Mouse (Mus musculus) kidney, postnatal 0 days (tissue): ENCODE measurements around the gene Gm11992. TPM values are rescaled to one million over a fixed set of nuclear protein-coding genes. Genes with fewer than 3 reads are reported as not detected.

Experiments
- ATAC-seq: fragments of 200-750 bp; cut with Nextera tagmentation; replicated peaks from 2 replicates; pipeline ENCODE4 v1.8.0; 2017; ENCODE audit warnings: low read depth, moderate number of reproducible peaks, moderate TSS enrichment, moderate library complexity; ENCODE audit not compliant: low FRiP score
- DNase-seq: peaks from one replicate; pipeline ENCODE4 v3.0.0-alpha.2; 2016; ENCODE audit warnings: low spot score
- H3K27ac ChIP-seq: fragments of 300-500 bp; sonication (generic); 2 replicates; pipeline ENCODE4 v1.5.1; 2014; ENCODE audit warnings: mild to moderate bottlenecking
- H3K27me3 ChIP-seq: fragments of 300-500 bp; sonication (generic); 2 replicates; pipeline ENCODE4 v1.6.1; 2014; ENCODE audit warnings: low read length, mixed read lengths; ENCODE audit not compliant: insufficient read depth
- H3K36me3 ChIP-seq: fragments of 300-500 bp; sonication (generic); 2 replicates; pipeline ENCODE4 v1.6.1; 2014; ENCODE audit warnings: low read length, mixed read lengths; ENCODE audit not compliant: insufficient read depth
- H3K4me1 ChIP-seq: fragments of 300-500 bp; sonication (generic); replicated peaks from 2 replicates; pipeline ENCODE4 v1.6.1; 2014; ENCODE audit warnings: antibody characterized with exemption, low read length, mixed read lengths; ENCODE audit not compliant: insufficient read depth
- H3K4me2 ChIP-seq: fragments of 300-500 bp; sonication (generic); 2 replicates; pipeline ENCODE4 v1.6.1; 2014; ENCODE audit warnings: mild to moderate bottlenecking, low read length, moderate library complexity, mixed read lengths
- H3K4me3 ChIP-seq: fragments of 300-500 bp; sonication (generic); replicated peaks from 2 replicates; pipeline ENCODE4 v1.5.1; 2014; ENCODE audit warnings: low read depth, low read length
- H3K9ac ChIP-seq: fragments of 300-500 bp; sonication (generic); 2 replicates; pipeline ENCODE4 v1.6.1; 2014; ENCODE audit warnings: low read depth, low read length
- H3K9me3 ChIP-seq: fragments of 300-500 bp; sonication (generic); replicated peaks from 2 replicates; pipeline ENCODE4 v1.6.1; 2016; ENCODE audit warnings: low read length, inconsistent platforms, mixed read lengths
- CTCF ChIP-seq: IDR thresholded peaks from 2 replicates; pipeline ENCODE4 v1.5.1; 2016; ENCODE audit warnings: antibody characterized with exemption, low read depth, mild to moderate bottlenecking, moderate library complexity
- WGBS: fragments of 180-500 bp; shearing (Covaris S2); extraction: QIAGEN DNeasy Blood & Tissue Kit; methylation state at CpG from one replicate; pipeline ENCODE4 v1.1.7; 2014; 5-methylcytosine and 5-hydroxymethylcytosine counted together
- polyA plus RNA-seq: library from polyadenylated mRNA; unstranded; fragments of >200 nt; fragmentation: Nextera tagmentation; extraction: Ambion mirVana; gene quantifications from 2 replicates; pipeline ENCODE4 v1.2.1, GENCODE M21; 2015

The Gm11992 gene
- polyA plus RNA-seq, 1 experiment from 2014 or later: 12.7 TPM

DNA sequence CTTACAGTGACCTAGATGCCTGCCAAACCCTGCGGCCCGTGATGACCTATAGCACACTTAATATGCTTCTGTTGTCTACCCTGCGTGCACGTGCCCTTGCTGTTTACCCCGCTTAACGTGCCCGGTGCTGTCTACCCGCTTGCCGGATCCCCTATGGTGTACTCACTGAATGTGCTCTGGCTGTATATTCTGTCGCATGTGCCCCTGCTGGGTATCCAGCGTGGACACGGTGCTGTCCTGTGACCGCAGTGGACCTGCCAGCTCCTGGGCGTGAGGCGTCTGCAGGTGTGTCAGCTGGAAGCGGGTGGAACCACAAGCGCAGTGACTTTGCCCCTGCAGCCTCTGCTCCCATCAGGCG, 288 bp downstream of the Gm11992 start, which contains the start of gene Sun3:
TSS of gene Sun3 (minus strand) at position 289 of the 358 bp plus-strand sequence.
- Histone ChIP-seq H3K27ac (peak within 1 kb of the TSS; percentile 57; the same call in 1 of the 2 replicates), H3K27me3 (no peaks in the 10 kb centered on the region), H3K36me3 (no peaks in the 10 kb centered on the region), H3K9me3 (no peaks in the 10 kb centered on the region), H3K4me2 (peak within 1 kb of the TSS; percentile 92), H3K4me1 (0 out of 2 replicates have a peak, but pooled peaks cover 4% of the 10 kb centered on the region), H3K4me3 (peak within 1 kb of the TSS; percentile 47), H3K9ac (peak within 1 kb of the TSS; percentile 35; the same call in 1 of the 2 replicates)
- 1% methylated on average over 18 of the region's 18 CpGs for WGBS
- DNase-seq (peak; percentile 6), ATAC-seq (no peak; the same call in 1 of the 2 replicates)
- TF ChIP-seq CTCF: no peak

DNA sequence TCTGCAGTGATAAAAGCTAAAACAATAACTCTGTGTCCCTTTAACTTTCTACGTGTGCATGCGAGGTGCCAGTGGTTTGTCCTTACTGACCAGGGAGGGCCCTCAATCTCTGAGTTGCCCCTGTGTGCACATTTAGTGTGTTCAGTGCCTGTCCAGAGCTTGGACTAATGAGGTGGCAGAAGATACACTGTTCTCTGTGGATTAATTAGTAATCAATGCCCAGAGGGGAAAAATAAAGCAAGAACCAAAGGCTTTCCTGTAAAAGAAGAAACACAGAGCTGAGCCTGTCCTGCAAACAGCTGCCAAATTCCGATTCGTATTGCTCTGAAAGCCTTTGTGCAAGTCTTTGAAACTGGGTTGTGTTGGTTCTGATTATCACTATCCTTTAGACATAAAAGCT, 1.8 kb downstream of the Gm11992 start:
- H3K36me3 ChIP-seq: no peaks in the 10 kb centered on the region
- WGBS: 74% methylated on average over 4 of the region's 4 CpGs
- ATAC-seq: no peak
- H3K9me3 ChIP-seq: no peaks in the 10 kb centered on the region
- 0 out of 2 replicates have a peak, but pooled peaks cover 4% of the 10 kb centered on the region for H3K4me1 ChIP-seq
- no peak overlapping the region for H3K4me3 ChIP-seq
- H3K27ac ChIP-seq: no peak overlapping the region
- TF ChIP-seq CTCF: no peak
- DNase-seq: no peak
- no peak overlapping the region for H3K4me2 ChIP-seq
- H3K9ac ChIP-seq: no peak overlapping the region
- no peaks in the 10 kb centered on the region for H3K27me3 ChIP-seq

DNA sequence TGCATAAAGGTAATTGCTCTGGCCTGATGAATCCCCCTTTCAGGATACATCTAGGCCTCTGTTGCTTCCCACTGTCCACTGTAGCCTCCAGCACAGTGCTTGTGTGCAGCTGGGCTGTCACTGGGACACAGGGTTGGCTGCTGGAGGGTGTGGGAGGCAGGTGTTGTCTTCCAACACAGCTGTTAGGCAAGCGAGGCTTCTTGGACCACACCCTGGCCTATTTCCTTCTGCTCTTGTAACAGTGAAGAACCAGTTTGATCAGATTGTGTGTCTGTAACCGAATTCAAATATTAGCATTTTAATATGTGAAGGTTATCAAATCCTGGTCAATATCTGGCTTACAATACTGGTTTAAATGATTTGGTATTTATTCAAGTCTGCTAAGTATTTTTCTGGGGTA, 3.5 kb downstream of the Gm11992 start:
- no peak for TF ChIP-seq CTCF
- Histone ChIP-seq H3K9me3 (no peaks in the 10 kb centered on the region), H3K27ac (no peak overlapping the region), H3K4me2 (no peak overlapping the region), H3K4me3 (no peak overlapping the region), H3K27me3 (no peaks in the 10 kb centered on the region), H3K9ac (no peak overlapping the region), H3K36me3 (no peaks in the 10 kb centered on the region), H3K4me1 (0 out of 2 replicates have a peak, but pooled peaks cover 4% of the 10 kb centered on the region)
- DNase-seq (no peak), ATAC-seq (no peak)
- WGBS: 58% methylated on average over 2 of the region's 2 CpGs

DNA sequence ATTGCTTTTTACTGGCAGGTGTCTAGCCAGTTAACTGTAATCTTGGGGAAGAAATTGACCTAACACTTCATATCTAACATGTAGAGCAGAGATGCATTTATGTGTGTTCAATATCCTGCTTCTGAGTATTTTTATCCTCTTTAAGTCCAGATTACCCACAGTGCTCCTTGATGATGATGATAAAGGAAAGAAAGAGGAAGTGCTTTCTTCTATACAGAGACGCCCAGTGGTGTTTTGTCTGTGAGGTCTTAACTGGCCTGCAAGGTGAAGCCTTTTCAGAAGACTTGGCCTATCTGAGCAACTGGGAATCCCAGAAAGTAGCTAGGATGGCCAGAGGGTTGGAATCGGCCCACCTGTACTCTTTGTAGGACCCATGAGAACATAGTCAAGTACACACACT, 8.5 kb downstream of the Gm11992 start:
- Histone ChIP-seq H3K4me2 (no peak overlapping the region), H3K9me3 (no peaks in the 10 kb centered on the region), H3K36me3 (no peaks in the 10 kb centered on the region), H3K9ac (no peak overlapping the region), H3K4me3 (no peak overlapping the region), H3K27me3 (no peaks in the 10 kb centered on the region), H3K27ac (no peak overlapping the region), H3K4me1 (no peaks in the 10 kb centered on the region)
- TF ChIP-seq CTCF: no peak
- WGBS: 87% methylated on average over 2 of the region's 2 CpGs
- ATAC-seq (no peak), DNase-seq (no peak)

DNA sequence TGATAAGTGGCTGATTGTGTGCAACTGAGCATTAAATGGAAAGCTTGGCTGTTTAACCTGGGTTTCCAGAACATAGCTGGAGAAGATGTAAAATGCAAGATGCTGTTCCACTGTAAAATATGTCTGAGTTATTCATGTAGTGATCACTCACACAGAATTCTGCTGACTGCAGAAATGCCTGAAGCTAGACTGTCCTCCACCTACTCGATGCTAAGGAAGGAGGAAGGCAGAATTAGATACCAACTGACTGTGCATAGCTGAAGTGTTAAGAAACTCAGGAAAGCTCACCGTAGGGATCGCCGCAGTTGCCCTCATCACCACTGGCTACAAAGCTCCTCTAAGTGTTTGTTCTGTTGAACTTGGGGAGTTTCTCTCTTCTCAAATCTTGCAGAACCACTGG, 9.3 kb downstream of the Gm11992 start:
- no peak for DNase-seq
- ATAC-seq: no peak
- WGBS: 83% methylated on average over 4 of the region's 4 CpGs
- TF ChIP-seq CTCF: no peak
- no peak overlapping the region for H3K27ac ChIP-seq
- no peak overlapping the region for H3K4me2 ChIP-seq
- H3K9ac ChIP-seq: no peak overlapping the region
- H3K4me1 ChIP-seq: no peaks in the 10 kb centered on the region
- no peaks in the 10 kb centered on the region for H3K9me3 ChIP-seq
- no peaks in the 10 kb centered on the region for H3K36me3 ChIP-seq
- H3K4me3 ChIP-seq: no peak overlapping the region
- no peaks in the 10 kb centered on the region for H3K27me3 ChIP-seq

DNA sequence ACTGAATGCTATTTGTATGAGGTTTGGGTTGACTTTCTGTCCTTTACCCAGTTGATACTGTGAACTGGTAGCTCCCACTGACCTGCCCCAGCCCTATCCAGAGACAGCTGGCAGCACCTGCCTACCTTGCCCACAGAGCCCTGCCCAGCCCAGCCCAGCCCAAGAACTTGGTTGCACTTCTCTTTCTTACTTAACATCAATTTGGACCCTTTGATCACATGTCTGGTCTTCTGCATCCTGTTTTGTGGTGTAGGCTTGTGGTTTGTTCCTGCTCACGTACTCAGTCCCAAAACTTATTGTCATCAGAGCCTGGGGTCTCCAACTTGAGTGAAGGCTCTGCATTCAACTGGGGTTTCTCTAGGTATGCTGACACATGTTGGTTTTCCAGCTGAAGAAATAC, 11.6 kb downstream of the Gm11992 start:
- Histone ChIP-seq H3K36me3 (no peaks in the 10 kb centered on the region), H3K4me3 (no peak overlapping the region), H3K9ac (no peak overlapping the region), H3K4me2 (no peak overlapping the region), H3K4me1 (no peaks in the 10 kb centered on the region), H3K27me3 (no peaks in the 10 kb centered on the region), H3K27ac (no peak overlapping the region), H3K9me3 (no peaks in the 10 kb centered on the region)
- ATAC-seq (no peak), DNase-seq (no peak)
- WGBS: 83% methylated on average over 1 of the region's 1 CpGs
- TF ChIP-seq CTCF: no peak

DNA sequence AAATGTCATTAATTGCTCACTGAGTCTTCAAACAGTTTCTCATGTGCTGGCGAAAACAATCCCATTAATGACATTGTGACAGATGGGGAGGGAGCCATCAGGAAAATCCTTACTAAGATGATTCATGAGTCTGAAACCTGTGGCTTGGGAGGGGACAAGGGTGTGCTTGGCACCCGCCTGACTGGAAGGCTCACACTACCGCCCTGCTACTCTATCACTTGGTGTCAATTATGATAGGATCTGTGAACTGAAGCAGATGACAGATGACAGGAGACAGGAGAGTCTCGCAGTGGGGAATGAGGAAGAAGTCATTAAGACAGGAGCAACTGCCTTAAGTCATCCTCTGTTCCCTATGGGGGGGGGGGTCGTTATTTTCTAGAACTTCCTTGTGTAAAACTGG, 12.1 kb downstream of the Gm11992 start:
- Histone ChIP-seq H3K36me3 (no peaks in the 10 kb centered on the region), H3K4me3 (no peak overlapping the region), H3K4me1 (no peaks in the 10 kb centered on the region), H3K27ac (no peak overlapping the region), H3K9ac (no peak overlapping the region), H3K9me3 (no peaks in the 10 kb centered on the region), H3K4me2 (no peak overlapping the region), H3K27me3 (no peaks in the 10 kb centered on the region)
- no peak for ATAC-seq
- no peak for DNase-seq
- no peak for TF ChIP-seq CTCF
- WGBS: 63% methylated on average over 5 of the region's 5 CpGs
